Mouse (Mus musculus): ENCODE measurements around the gene Dmpk.

The Dmpk gene

DNA sequence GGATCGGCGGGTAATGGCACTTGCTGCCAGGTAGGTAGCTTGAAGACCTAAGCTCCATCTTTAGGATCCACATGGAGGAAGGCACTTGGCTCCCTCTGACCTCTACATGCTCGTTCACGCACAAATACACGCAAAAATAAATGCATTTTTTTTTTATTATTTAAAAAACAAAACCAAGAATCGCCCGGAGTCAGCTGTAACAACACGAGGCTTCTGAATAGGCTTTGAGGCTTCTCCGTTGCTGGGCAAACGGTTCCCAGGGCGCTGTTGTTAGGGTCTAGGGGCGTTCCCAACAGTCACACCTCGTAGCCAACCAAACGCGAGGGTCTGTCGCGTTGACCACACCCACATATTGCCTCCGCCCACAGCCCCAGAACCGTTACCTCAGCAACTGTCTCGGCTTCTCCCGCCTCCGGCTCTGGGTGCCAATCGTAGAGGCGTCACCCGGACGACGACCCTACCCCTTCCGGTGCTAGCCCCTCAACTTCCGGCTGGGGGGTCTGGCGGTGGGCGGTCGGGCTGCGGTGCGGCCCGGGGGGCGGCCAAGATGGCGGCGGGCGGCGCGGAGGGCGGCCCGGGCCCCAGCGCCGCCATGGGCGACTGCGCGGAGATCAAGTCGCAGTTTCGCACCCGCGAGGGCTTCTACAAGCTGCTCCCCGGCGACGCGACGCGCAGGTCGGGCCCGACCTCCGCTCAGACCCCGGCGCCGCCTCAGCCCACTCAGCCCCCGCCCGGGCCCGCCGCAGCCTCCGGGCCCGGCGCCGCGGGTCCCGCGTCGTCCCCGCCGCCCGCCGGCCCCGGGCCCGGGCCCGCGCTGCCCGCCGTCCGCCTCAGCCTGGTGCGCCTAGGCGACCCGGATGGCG, 7.7 kb upstream of the Dmpk start, which contains the start of gene Dmwd:
Gene Dmwd (plus strand): TSS at position 505 of the 863 bp plus-strand sequence.
- peak; percentile 96 for DNase-seq (ENCODE audit: low read depth, low spot score)

DNA sequence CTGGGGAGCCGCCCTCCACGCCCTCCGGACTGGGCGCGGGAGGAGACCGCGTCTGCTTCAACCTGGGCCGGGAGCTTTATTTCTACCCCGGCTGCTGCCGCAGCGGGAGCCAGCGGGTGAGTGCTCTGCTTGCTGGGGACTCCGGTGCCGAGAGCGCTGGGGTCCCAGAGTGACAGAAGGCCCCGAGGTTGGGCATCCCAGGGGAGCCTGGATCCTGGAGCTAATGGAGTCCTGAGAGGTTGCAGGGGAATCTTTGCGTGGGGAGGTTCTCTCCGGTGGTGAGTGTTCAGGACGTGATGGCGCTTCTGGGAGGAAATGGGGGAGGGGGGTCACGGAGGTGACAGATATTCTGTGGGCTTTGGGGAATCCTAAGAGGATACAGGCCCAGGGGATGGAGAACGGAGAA, 7.1 kb upstream of the Dmpk start:
- DNase-seq (ENCODE audit: low read depth, low spot score): no peak

DNA sequence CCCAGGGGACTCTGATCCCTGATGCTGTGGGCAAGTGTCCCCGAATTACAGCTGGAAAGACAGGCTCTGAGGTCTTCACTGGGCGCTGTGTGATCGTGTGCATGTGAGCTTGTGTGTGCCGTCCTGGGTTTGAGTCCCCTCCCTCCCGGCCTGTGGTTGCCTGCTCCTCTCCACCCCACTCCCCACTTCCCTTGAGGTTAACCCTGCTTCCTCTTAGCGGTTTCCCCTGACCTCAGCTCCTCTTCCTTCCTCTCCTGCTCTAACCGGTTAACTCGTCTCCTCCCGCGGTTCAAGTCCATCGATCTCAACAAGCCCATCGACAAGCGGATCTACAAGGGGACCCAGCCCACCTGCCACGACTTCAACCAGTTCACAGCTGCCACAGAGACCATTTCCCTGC, 5.9 kb upstream of the Dmpk start:
- no peak for DNase-seq (ENCODE audit: low read depth, low spot score)

DNA sequence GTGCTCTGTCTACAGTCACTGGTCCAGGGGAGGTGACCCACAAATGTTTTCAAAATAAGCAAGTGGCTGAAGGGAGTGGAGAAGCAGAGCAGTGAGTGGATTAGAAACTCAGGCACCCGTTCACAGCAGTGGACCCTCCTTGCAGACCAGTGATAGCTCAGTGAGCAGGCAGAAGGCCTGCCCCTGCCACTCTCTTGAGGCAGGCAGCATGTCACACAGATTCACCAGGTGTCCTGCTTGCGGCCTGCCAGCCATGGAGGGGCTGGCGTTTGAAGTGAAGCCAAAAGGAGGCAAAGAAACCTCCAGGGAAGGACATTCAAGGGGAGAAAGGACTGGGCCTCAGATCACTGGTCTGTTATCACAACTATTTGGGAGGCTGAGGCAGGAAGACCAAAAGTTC, 4.9 kb upstream of the Dmpk start:
- DNase-seq (ENCODE audit: low read depth, low spot score): no peak

DNA sequence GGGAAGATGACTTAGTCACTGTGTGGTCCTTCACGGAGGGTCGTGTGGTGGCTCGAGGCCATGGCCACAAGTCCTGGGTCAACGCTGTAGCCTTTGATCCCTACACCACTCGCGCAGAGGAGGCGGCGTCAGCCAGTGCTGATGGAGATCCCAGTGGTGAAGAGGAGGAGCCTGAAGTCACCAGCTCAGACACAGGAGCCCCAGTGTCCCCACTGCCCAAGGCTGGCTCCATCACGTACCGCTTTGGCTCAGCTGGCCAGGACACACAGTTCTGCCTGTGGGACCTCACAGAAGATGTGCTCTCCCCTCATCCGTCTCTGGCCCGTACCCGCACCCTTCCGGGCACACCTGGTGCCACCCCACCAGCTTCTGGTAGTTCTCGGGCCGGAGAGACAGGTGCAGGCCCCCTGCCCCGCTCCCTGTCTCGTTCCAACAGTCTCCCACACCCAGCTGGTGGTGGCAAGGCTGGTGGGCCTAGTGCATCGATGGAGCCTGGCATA, 3.1 kb upstream of the Dmpk start:
- DNase-seq (ENCODE audit: low read depth, low spot score): no peak

- no peak for DNase-seq (ENCODE audit: low read depth, low spot score)
These were observed 1.5 kb upstream of the Dmpk start for GRCm38 (mm10) chr7:19082171-19082570.

GRCm38 (mm10) chr7:19083096-19083495, 553 bp upstream of the Dmpk start:
- peak; percentile 12 for DNase-seq (ENCODE audit: low read depth, low spot score)

DNA sequence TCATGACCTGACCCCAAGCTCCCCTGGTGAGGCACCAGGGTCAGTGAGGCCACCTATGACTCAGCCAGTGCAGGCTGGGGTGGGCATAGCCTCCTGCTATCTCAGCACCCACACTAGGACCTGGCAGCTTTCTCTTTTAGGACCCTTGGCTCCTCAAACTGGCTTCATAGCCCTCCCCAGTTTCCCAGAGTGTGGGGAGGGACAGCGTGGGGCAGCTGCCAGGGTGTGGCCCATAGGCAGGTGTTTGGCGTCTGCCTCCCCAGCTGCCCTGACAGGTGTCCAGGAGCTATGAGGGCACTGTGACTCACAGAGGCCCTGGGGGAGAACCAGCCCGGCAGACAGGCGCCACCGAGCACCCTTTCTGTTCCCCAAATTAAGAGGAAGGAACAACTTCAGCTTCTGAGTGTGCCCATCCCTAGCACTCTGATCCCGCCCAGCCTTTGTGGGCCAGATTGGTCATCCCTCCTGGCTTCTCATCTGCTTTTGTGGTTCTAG, 675 bp downstream of the Dmpk start:
- peak; percentile 53 for DNase-seq (ENCODE audit: low read depth, low spot score)

DNA sequence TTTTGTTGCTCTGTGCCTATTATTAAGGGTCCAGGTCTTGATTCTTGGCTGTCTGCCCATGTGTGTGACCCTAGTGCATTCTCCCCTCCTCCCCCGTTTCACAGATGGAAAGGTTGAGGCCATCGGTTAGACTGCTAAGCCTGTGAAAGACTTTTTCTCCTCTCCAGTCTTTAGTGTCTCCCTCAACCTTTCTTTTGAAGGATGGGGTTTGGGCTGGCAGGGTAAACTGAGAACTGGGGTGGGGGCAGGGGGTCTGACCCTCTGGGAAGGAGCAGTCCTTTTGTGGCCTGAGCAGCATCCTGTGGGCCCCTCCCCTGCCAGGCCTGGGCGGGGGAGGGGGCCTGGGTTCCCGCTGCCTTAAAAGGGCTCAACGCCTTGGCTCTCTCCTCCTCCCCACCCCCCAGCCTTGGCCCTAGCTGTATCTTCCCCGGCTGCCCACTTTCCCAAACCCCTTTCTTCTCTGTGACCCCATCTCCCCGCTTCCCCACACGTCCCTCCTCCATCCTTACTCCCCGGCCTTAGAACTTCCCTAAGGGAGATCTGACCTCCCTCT, 1.3 kb downstream of the Dmpk start:
- DNase-seq (ENCODE audit: low read depth, low spot score): no peak

GRCm38 (mm10) chr7:19085495-19085894, 1.8 kb downstream of the Dmpk start:
- DNase-seq (ENCODE audit: low read depth, low spot score): no peak

GRCm38 (mm10) chr7:19086042-19086441, 2.4 kb downstream of the Dmpk start:
- DNase-seq (ENCODE audit: low read depth, low spot score): peak; percentile 51

- no peak for DNase-seq (ENCODE audit: low read depth, low spot score)
These were observed 3.1 kb downstream of the Dmpk start for GRCm38 (mm10) chr7:19086760-19087159.

DNA sequence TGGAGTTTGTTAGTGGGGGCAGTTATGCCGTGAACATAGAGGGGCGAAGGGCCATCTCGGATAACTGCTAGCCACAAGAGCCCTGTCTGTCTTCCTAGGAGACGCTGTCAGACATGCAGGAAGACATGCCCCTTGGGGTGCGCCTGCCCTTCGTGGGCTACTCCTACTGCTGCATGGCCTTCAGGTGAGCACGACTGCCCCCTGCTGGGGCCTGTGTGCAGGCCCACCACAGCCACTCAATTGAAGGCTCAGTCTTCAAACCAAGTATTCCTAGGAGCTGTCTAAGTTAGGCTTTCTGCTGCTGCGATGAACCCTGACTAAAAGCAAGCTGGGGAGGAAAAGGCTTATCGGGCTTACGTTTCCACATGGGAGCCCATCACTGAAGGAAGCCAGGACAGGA, 5.2 kb downstream of the Dmpk start:
- peak; percentile 59 for DNase-seq (ENCODE audit: low read depth, low spot score)

DNA sequence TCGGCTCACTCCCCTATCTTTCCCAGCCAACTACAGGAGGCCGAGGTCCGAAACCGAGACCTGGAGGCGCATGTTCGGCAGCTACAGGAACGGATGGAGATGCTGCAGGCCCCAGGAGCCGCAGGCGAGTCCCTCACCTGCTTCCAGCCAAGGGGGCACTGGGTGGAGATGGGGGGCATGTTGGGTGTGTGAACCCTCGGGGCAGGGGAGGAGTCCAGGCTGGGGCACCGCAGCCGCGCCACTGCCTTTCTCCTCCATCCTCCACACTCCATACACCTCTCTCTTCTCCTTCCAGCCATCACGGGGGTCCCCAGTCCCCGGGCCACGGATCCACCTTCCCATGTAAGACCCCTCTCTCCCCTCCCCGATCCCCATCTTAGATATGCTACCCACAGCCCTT, 8.3 kb downstream of the Dmpk start:
- DNase-seq (ENCODE audit: low read depth, low spot score): no peak

DNA sequence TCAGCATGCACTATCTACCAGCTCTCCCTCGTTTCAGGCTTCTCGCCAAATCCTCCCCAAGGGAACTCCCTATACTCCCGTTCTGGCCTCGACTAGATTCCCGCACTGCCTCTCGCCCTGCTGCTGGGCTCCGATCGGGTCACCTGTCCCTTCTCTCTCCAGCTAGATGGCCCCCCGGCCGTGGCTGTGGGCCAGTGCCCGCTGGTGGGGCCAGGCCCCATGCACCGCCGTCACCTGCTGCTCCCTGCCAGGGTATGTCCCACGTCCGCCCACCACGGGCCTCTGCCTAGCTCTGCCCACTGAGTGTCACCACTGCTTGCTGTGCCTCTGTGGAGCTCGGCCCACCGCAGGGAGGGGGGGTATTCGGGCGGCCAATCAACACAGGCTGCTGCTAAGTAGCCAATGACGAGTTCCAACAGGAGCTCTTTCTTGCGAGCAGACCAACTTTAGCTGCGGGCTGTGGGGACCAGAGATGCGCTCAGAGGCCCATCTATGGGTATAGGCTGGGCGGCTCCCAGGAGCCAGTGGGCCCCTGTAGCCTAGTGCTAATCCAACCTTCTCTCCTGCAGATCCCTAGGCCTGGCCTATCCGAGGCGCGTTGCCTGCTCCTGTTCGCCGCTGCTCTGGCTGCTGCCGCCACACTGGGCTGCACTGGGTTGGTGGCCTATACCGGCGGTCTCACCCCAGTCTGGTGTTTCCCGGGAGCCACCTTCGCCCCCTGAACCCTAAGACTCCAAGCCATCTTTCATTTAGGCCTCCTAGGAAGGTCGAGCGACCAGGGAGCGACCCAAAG, 8.9 kb downstream of the Dmpk start:
- no peak for DNase-seq (ENCODE audit: low read depth, low spot score)

DNA sequence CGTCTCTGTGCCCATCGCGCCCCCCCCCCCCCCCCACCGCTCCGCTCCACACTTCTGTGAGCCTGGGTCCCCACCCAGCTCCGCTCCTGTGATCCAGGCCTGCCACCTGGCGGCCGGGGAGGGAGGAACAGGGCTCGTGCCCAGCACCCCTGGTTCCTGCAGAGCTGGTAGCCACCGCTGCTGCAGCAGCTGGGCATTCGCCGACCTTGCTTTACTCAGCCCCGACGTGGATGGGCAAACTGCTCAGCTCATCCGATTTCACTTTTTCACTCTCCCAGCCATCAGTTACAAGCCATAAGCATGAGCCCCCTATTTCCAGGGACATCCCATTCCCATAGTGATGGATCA, 9.5 kb downstream of the Dmpk start:
- DNase-seq (ENCODE audit: low read depth, low spot score): peak; percentile 71

GRCm38 (mm10) chr7:19093537-19094385, 10.1 kb downstream of the Dmpk start:
- DNase-seq (ENCODE audit: low read depth, low spot score): peak; percentile 98

- peak; percentile 41 for DNase-seq (ENCODE audit: low read depth, low spot score)
These were observed 10.8 kb downstream of the Dmpk start, which contains the start of gene Six5 for GRCm38 (mm10) chr7:19094471-19094825. Six5 (plus strand) TSS chr7:19094594.

GRCm38 (mm10) chr7:19094826-19095750, 11.4 kb downstream of the Dmpk start:
- DNase-seq (ENCODE audit: low read depth, low spot score): peak; percentile 52

DNA sequence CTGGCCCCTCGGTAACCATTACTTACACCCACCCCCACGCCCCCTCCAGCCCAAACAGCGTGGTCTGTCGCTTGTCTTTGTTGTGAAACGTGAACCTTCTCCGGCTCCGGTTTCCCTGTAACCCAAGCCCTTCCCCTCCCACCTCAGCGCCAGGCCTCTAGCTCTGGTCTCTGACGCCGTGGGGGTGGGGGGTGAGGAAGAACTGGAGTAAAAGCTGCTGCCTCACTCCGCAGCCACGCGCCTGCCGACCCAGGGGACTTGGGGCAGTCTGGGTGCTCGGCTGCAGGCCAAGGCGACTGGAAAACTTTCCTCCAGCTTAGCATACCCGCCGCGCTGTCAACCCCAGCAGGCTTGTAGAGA, 12.1 kb downstream of the Dmpk start:
- peak; percentile 84 for DNase-seq (ENCODE audit: low read depth, low spot score)

Data from 3T3-L1 (cell line).